Mouse (Mus musculus) adrenal gland, postnatal 10 days (tissue): ENCODE results near the gene Krit1. TPM values are rescaled to one million over a fixed set of nuclear protein-coding genes. Genes with fewer than 3 reads are reported as not detected.
A peak's percentile ranks its signal among the peaks of the same experiment; 100 is the strongest.
"Not testable (repeated sequence)": the region's sequence is repeated elsewhere in the genome, so short reads cannot be mapped to it uniquely, and the experiment has no call there.

ENCODE experiments used
- DNase-seq: peaks from one replicate; pipeline ENCODE4 v3.0.0; 2021; ENCODE audit warnings: mixed read lengths
- total RNA-seq, 2 experiments: library from RNA; stranded (reverse); gene quantifications; 2 replicates each; pipeline ENCODE4 v1.2.3; 2021

Gene Krit1
- total RNA-seq, 2 experiments from 2014 or later: 34.0 to 44.6 TPM

DNA sequence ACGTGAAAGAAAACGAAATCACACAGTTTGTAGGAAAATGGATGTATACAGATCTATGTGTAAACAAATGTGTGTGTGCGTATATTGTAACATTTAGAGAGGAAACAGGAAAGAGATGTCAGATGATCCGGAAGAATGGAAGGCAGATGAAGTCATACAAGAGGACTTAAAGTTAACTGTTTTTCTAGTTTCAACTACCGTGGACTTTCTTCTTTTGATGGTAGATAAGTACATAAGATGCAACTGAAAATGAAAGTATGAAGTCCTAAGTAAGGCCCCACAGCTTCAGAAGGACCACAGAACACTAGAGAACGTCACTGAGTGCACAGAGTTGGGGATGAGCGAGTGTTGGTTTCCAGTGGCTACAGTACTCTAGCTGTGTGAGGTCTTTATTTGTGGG lies 83.9 kb downstream of the Krit1 start:
- not testable (repeated sequence) for DNase-seq

- no peak for DNase-seq
Observed at GRCm38 (mm10) chr5:3889201-3889600, 86.2 kb downstream of the Krit1 start.

DNA sequence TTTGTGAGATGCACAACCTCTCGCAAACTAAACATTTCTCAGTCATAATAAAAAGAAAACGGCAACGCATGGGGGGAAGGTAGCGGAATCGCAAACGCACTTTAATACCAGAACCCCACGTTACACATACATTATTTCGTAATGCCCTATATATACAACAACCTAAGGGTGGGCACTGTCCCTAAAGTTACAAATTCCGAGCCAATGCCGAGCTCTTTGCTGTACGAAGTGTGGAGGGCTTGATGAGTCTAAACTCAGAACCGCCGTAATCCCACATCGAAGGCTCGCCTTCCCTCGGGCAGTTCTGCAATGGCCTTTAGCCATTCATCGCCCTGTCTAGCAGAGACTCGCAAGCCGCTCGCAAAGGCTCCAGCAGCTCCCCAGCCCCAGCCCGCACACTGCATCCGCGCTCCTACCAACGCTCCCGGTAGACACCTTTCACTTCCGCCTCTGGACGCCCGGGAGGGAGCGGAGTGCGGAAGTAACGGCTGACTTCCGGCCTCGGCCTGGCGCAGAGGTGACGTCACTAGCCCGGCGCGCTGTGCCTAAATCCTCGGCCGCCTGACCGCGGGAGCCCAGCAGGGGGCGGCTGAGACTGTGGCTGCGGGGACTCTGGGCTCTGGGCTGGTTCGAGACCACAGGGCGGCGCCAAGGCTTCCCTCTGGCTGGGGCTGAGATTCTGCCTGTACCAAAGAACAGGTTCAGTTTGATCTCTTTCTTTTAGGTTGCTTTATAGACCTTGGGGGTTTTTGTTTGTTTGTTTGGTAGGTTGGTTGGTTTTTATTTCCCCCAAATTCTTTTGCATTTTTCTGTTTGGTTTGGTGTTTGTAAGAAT lies 90.7 kb downstream of the Krit1 start, which contains the start of gene Mterf1a:
Mterf1a (minus strand) TSS at position 475 of the 835 bp plus-strand sequence.
- DNase-seq: peak; percentile 43

- DNase-seq: not testable (repeated sequence)
Observed at GRCm38 (mm10) chr5:3894294-3894619, 91.3 kb downstream of the Krit1 start.

Other genes starting within 250 kb of the Krit1 start
- gene 1700109H08Rik, start 231.6 kb upstream of the Krit1 start, total RNA-seq: 1 to 10 TPM; 2.2 to 4.9 TPM
- 10 to 100 TPM; 17.5 to 30.2 TPM for gene Pex1, start 207.1 kb upstream of the Krit1 start, total RNA-seq
- gene Rbm48, start 206.6 kb upstream of the Krit1 start, total RNA-seq: 10 to 100 TPM in 1 of 2 experiments, 1 to 10 TPM in 1; 8.0 to 11.6 TPM
- gene Tmbim7, start 152.0 kb upstream of the Krit1 start, total RNA-seq: not detected
- 100 to 1,000 TPM; 121 to 123 TPM for gene Gatad1, start 146.0 kb upstream of the Krit1 start, total RNA-seq
- 10 to 100 TPM; 47.8 to 53.0 TPM for gene Ankib1, start 259 bp upstream of the Krit1 start, total RNA-seq
- gene Lrrd1, start 42.0 kb downstream of the Krit1 start, total RNA-seq: not detected
- 10 to 100 TPM in 1 of 2 experiments, 1 to 10 TPM in 1; 7.0 to 11.0 TPM for gene Mterf1a, start 90.7 kb downstream of the Krit1 start, total RNA-seq
- gene Akap9, start 124.9 kb downstream of the Krit1 start, total RNA-seq: 10 to 100 TPM; 54.8 to 75.8 TPM